Mouse (Mus musculus): Measurements from ENCODE around the gene Dnajc16. TPM values are rescaled to one million over a fixed set of nuclear protein-coding genes. Genes with fewer than 3 reads are reported as not detected.
"Not testable (repeated sequence)": the region's sequence is repeated elsewhere in the genome, so short reads cannot be mapped to it uniquely, and the experiment has no call there.

Dnajc16 gene
- total RNA-seq, 1 experiment, result 12.1 TPM

- Histone ChIP-seq H3K36me3 (ENCODE audit: control insufficient read depth, insufficient read depth, low read length, poor library complexity, severe bottlenecking) (peaks cover 15% of the 10 kb centered on the region), H3K9me3 (ENCODE audit: control insufficient read depth, insufficient read depth, low read depth, low read length) (no peaks in the 10 kb centered on the region), H3K4me1 (ENCODE audit: control insufficient read depth in 2 of 2, insufficient read depth in 2 of 2, low read length in 2 of 2, poor library complexity in 1 of 2) (no peaks in the 10 kb centered on the region), H3K4me3 (ENCODE audit: insufficient read depth in 1 of 2, low read depth in 1 of 2, low read length in 2 of 2, poor library complexity in 1 of 2, severe bottlenecking in 1 of 2) (no peak overlapping the region), H3K9ac (ENCODE audit: insufficient read depth, low read depth, low read length, poor library complexity, severe bottlenecking) (no peak overlapping the region), H3K27ac (ENCODE audit: insufficient read depth, low read depth, low read length, poor library complexity, severe bottlenecking) (no peak overlapping the region)
- in situ Hi-C loops (cut with MboI; ENCODE audit: low sequenced_read_pairs in 2 of 2, unreplicated experiment in 2 of 2), result no loop called here
- DNase-seq (ENCODE audit: low read depth, low spot score), result no peak
- no peak for TF ChIP-seq ZC3H11A (IDR thresholded peaks at IDR 0.05; ENCODE audit: borderline replicate concordance, low read depth, low read length)
- TF ChIP-seq ZNF384 (IDR thresholded peaks at IDR 0.05; ENCODE audit: low read depth, low read length), result no peak
- TF ChIP-seq HCFC1 (IDR thresholded peaks at IDR 0.05; ENCODE audit: borderline replicate concordance, insufficient read depth, low read length), result no peak
- no peak for TF ChIP-seq CHD2 (IDR thresholded peaks at IDR 0.05; ENCODE audit: low read depth, low read length)
- no peak for TF ChIP-seq MAFK (IDR thresholded peaks at IDR 0.05; ENCODE audit: insufficient read depth, low read depth, low read length)
Observed at GRCm38 (mm10) chr4:141779828-141780227, 10.9 kb downstream of the Dnajc16 start.

- DNase-seq (ENCODE audit: low read depth, low spot score); H3K9me3 ChIP-seq (ENCODE audit: control insufficient read depth, insufficient read depth, low read depth, low read length); H3K27ac ChIP-seq (ENCODE audit: insufficient read depth, low read depth, low read length, poor library complexity, severe bottlenecking); H3K9ac ChIP-seq (ENCODE audit: insufficient read depth, low read depth, low read length, poor library complexity, severe bottlenecking); H3K4me1 ChIP-seq (ENCODE audit: control insufficient read depth in 2 of 2, insufficient read depth in 2 of 2, low read length in 2 of 2, poor library complexity in 1 of 2); in situ Hi-C loops (cut with MboI; ENCODE audit: low sequenced_read_pairs in 2 of 2, unreplicated experiment in 2 of 2); H3K4me3 ChIP-seq (ENCODE audit: insufficient read depth in 1 of 2, low read depth in 1 of 2, low read length in 2 of 2, poor library complexity in 1 of 2, severe bottlenecking in 1 of 2): not testable (repeated sequence)
- H3K36me3 ChIP-seq (ENCODE audit: control insufficient read depth, insufficient read depth, low read length, poor library complexity, severe bottlenecking), result peaks cover 17% of the 10 kb centered on the region; the same call in 1 of the 2 replicates
Observed at GRCm38 (mm10) chr4:141773019-141773418, 17.7 kb downstream of the Dnajc16 start.

GRCm38 (mm10) chr4:141771823-141772222 lies 18.9 kb downstream of the Dnajc16 start:
- peaks cover 16% of the 10 kb centered on the region; the same call in 1 of the 2 replicates for H3K36me3 ChIP-seq (ENCODE audit: control insufficient read depth, insufficient read depth, low read length, poor library complexity, severe bottlenecking)
- in situ Hi-C loops (cut with MboI; ENCODE audit: low sequenced_read_pairs in 2 of 2, unreplicated experiment in 2 of 2), result no loop called here
- TF ChIP-seq ZC3H11A (IDR thresholded peaks at IDR 0.05; ENCODE audit: borderline replicate concordance, low read depth, low read length) (no peak), HCFC1 (IDR thresholded peaks at IDR 0.05; ENCODE audit: borderline replicate concordance, insufficient read depth, low read length) (no peak), MAFK (IDR thresholded peaks at IDR 0.05; ENCODE audit: insufficient read depth, low read depth, low read length) (no peak), ZNF384 (IDR thresholded peaks at IDR 0.05; ENCODE audit: low read depth, low read length) (no peak), CHD2 (IDR thresholded peaks at IDR 0.05; ENCODE audit: low read depth, low read length) (no peak)
- no peak overlapping the region for H3K9ac ChIP-seq (ENCODE audit: insufficient read depth, low read depth, low read length, poor library complexity, severe bottlenecking)
- no peak overlapping the region for H3K27ac ChIP-seq (ENCODE audit: insufficient read depth, low read depth, low read length, poor library complexity, severe bottlenecking)
- H3K4me3 ChIP-seq (ENCODE audit: insufficient read depth in 1 of 2, low read depth in 1 of 2, low read length in 2 of 2, poor library complexity in 1 of 2, severe bottlenecking in 1 of 2), result no peak overlapping the region
- DNase-seq (ENCODE audit: low read depth, low spot score), result no peak
- H3K9me3 ChIP-seq (ENCODE audit: control insufficient read depth, insufficient read depth, low read depth, low read length), result no peaks in the 10 kb centered on the region
- peaks cover 0 to 5% of the 10 kb centered on the region in 2 experiments; a peak in 2 of 4 replicates for H3K4me1 ChIP-seq (ENCODE audit: control insufficient read depth in 2 of 2, insufficient read depth in 2 of 2, low read length in 2 of 2, poor library complexity in 1 of 2)

- no peak overlapping the region for H3K9ac ChIP-seq (ENCODE audit: insufficient read depth, low read depth, low read length, poor library complexity, severe bottlenecking)
- in situ Hi-C loops (cut with MboI; ENCODE audit: low sequenced_read_pairs in 2 of 2, unreplicated experiment in 2 of 2), result no loop called here
- H3K4me3 ChIP-seq (ENCODE audit: insufficient read depth in 1 of 2, low read depth in 1 of 2, low read length in 2 of 2, poor library complexity in 1 of 2, severe bottlenecking in 1 of 2), result no peak overlapping the region
- TF ChIP-seq CHD2 (IDR thresholded peaks at IDR 0.05; ENCODE audit: low read depth, low read length) (no peak), ZC3H11A (IDR thresholded peaks at IDR 0.05; ENCODE audit: borderline replicate concordance, low read depth, low read length) (no peak), MAFK (IDR thresholded peaks at IDR 0.05; ENCODE audit: insufficient read depth, low read depth, low read length) (no peak), HCFC1 (IDR thresholded peaks at IDR 0.05; ENCODE audit: borderline replicate concordance, insufficient read depth, low read length) (no peak), ZNF384 (IDR thresholded peaks at IDR 0.05; ENCODE audit: low read depth, low read length) (no peak)
- H3K4me1 ChIP-seq (ENCODE audit: control insufficient read depth in 2 of 2, insufficient read depth in 2 of 2, low read length in 2 of 2, poor library complexity in 1 of 2), result peaks cover 0 to 5% of the 10 kb centered on the region in 2 experiments; a peak in 2 of 4 replicates
- no peaks in the 10 kb centered on the region for H3K9me3 ChIP-seq (ENCODE audit: control insufficient read depth, insufficient read depth, low read depth, low read length)
- H3K36me3 ChIP-seq (ENCODE audit: control insufficient read depth, insufficient read depth, low read length, poor library complexity, severe bottlenecking), result peaks cover 18% of the 10 kb centered on the region; the same call in 1 of the 2 replicates
- no peak overlapping the region for H3K27ac ChIP-seq (ENCODE audit: insufficient read depth, low read depth, low read length, poor library complexity, severe bottlenecking)
- no peak for DNase-seq (ENCODE audit: low read depth, low spot score)
Observed at GRCm38 (mm10) chr4:141769501-141770160, 21.1 kb downstream of the Dnajc16 start.

All from ES-E14 (cell line).